Mouse (Mus musculus) lung, embryonic 16.5 days (tissue): ENCODE measurements at regions not wholly inside any gene's neighbourhood (a gene's known extent, or its start where the extent isn't known, plus 50 kb on each side); places are given as distances from the start of the nearest gene placed in this dataset.

Experiments used
- ATAC-seq: fragments of 200-750 bp; cut with Nextera tagmentation; 2 replicates; pipeline ENCODE4 v1.8.0; 2017; ENCODE audit warnings: low read depth, mild to moderate bottlenecking, moderate library complexity
- H3K27ac ChIP-seq: fragments of 300-500 bp; sonication (generic); 2 replicates; pipeline ENCODE4 v1.5.1; 2014; ENCODE audit warnings: mild to moderate bottlenecking, control low read depth, low read length
- H3K27me3 ChIP-seq: fragments of 300-500 bp; sonication (generic); 2 replicates; pipeline ENCODE4 v1.6.1; 2014; ENCODE audit warnings: low read depth, low read length, mixed read lengths; ENCODE audit not compliant: control insufficient read depth, insufficient read depth
- H3K36me3 ChIP-seq: fragments of 300-500 bp; sonication (generic); 2 replicates; pipeline ENCODE4 v1.6.1; 2014; ENCODE audit warnings: low read length; ENCODE audit not compliant: control insufficient read depth, insufficient read depth
- H3K4me1 ChIP-seq: fragments of 300-500 bp; sonication (generic); replicated peaks from 2 replicates; pipeline ENCODE4 v1.6.1; 2014; ENCODE audit warnings: low read length, mixed read lengths; ENCODE audit not compliant: control insufficient read depth, insufficient read depth
- H3K4me2 ChIP-seq: fragments of 300-500 bp; sonication (generic); 2 replicates; pipeline ENCODE4 v1.6.1; 2014; ENCODE audit warnings: low read depth, low read length, control low read depth
- H3K4me3 ChIP-seq: fragments of 300-500 bp; sonication (generic); 2 replicates; pipeline ENCODE4 v1.5.1; 2014; ENCODE audit warnings: mild to moderate bottlenecking, low read length, control low read depth
- H3K9ac ChIP-seq: fragments of 300-500 bp; sonication (generic); 2 replicates; pipeline ENCODE4 v1.6.1; 2014; ENCODE audit warnings: low read length, control low read depth
- H3K9me3 ChIP-seq: fragments of 300-500 bp; sonication (generic); 2 replicates; pipeline ENCODE4 v1.6.1; 2016; ENCODE audit warnings: low read length; ENCODE audit not compliant: control insufficient read depth
- WGBS: fragments of 180-500 bp; shearing (Covaris S2); extraction: QIAGEN DNeasy Blood & Tissue Kit; methylation state at CpG from one replicate; pipeline ENCODE4 v1.1.7; 2014; 5-methylcytosine and 5-hydroxymethylcytosine counted together

DNA sequence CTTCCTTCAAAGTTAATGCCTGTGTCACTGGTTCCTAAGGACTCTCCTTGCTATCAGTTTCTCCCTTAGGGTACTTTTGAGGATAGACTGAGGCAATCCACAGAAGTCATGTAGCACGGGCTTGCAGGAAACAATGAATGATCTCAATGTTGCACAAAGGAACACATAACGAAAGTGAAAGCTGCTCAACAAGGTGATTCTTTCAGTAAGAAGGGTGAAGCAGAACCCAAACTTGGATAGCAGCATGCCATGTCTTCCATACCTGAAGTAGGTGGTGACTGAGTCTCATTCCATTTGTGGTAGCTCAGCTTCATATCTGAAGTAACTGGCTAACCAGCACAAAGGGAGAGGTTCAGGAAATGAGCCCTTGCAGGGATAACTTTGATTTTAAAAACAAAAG is 325.7 kb downstream of the H2al1j start:
- ATAC-seq: no peak
- WGBS: 91% methylated on average over 2 of the region's 2 CpGs

DNA sequence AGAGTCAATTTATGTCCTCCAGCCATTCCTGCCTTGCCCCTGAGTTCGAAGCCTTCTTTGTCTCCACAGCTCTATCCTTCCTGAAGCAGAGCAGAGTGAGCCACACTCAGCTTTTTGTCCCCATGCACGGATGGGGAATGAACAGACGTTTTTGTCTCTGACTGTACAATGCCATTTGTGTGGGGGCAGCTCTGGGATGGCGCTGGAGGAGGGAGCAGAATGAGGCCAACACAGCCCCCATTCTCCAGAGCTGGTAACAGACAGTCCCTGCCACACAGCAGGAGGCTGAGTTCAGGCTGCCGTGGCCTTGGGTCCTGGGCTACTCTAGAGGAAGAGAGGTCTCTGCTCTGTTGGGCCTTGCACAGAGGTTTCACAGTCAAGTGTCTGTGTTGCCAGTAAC is 327.4 kb downstream of the H2al1j start:
- no peak for ATAC-seq
- WGBS: 75% methylated on average over 4 of the region's 5 CpGs

More for the DNA sequence above, 325.7 kb downstream of the H2al1j start:
- H3K4me2 ChIP-seq: no peak overlapping the region
- H3K9me3 ChIP-seq: no peaks in the 10 kb centered on the region
- no peak overlapping the region for H3K9ac ChIP-seq
- H3K4me3 ChIP-seq: no peak overlapping the region
- H3K4me1 ChIP-seq: 0 out of 2 replicates have a peak, but pooled peaks cover 2% of the 10 kb centered on the region
- no peaks in the 10 kb centered on the region for H3K27me3 ChIP-seq
- no peaks in the 10 kb centered on the region for H3K36me3 ChIP-seq
- no peak overlapping the region for H3K27ac ChIP-seq

DNA sequence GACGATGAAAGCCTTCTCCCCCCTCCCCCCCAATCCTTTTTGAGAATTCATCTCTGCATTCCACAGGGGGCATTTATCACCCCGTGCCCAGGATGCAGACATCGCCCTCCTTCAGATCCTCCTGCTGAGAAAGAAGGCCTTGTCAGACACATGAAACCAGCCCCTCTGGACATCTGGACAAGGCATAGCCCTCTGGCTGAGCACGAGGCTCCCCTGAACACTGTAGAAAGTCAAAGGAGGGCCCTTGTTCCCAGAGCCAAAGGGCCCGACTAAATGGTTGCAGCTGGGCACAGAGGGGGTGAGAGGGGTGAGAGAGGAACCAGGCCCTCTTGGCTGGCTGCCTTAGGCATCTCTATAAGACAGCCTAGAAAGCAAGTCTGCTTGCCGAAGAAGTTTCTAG is 327.8 kb downstream of the H2al1j start:
- H3K27me3 ChIP-seq: no peaks in the 10 kb centered on the region
- ATAC-seq: no peak

More for the DNA sequence above, 327.4 kb downstream of the H2al1j start:
- H3K27me3 ChIP-seq: no peaks in the 10 kb centered on the region
- H3K36me3 ChIP-seq: no peaks in the 10 kb centered on the region
- no peak overlapping the region for H3K4me2 ChIP-seq
- H3K27ac ChIP-seq: no peak overlapping the region
- 0 out of 2 replicates have a peak, but pooled peaks cover 2% of the 10 kb centered on the region for H3K4me1 ChIP-seq
- no peaks in the 10 kb centered on the region for H3K9me3 ChIP-seq
- no peak overlapping the region for H3K4me3 ChIP-seq
- H3K9ac ChIP-seq: no peak overlapping the region

DNA sequence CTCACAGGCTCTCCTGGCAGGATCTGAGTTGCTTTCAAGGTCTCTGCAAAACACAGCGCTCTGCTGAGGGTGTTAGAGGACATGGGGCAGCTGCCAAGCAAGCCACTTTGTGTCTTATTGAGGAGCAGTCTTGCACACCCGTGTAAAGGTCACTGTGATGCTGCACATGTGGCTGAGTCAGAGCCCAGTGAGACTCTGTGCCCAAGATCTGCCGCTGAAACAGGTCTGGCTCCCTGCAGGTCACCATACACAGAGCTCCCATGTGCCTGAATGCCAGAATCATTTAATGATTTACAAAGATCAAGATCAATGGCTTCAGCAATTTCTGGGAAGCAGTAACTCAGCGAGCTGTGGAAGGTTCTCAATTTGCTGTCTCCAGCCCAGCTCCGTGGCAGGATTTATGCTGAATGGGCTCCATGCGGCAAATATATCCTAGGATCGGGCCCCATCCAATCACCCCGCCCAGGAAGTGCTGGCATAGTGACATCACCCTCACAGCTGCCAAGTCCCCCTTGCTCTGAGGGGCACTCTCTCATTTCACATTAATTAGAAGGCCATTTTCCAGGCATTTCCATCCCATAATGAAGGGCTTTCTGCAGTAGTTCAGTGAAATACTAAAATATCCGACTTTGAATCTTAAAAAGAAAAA is 330.1 kb downstream of the H2al1j start:
- WGBS: 39% methylated on average over 9 of the region's 9 CpGs
- no peak overlapping the region for H3K4me3 ChIP-seq
- H3K4me1 ChIP-seq: 0 out of 2 replicates have a peak, but pooled peaks cover 2% of the 10 kb centered on the region
- H3K27ac ChIP-seq: no peak overlapping the region
- no peak overlapping the region for H3K9ac ChIP-seq
- no peak for ATAC-seq
- no peaks in the 10 kb centered on the region for H3K27me3 ChIP-seq
- no peak overlapping the region for H3K4me2 ChIP-seq
- no peaks in the 10 kb centered on the region for H3K36me3 ChIP-seq
- no peaks in the 10 kb centered on the region for H3K9me3 ChIP-seq

More for the DNA sequence above, 327.8 kb downstream of the H2al1j start:
- Histone ChIP-seq H3K4me2 (no peak overlapping the region), H3K27ac (no peak overlapping the region), H3K36me3 (no peaks in the 10 kb centered on the region), H3K4me1 (0 out of 2 replicates have a peak, but pooled peaks cover 2% of the 10 kb centered on the region), H3K9me3 (no peaks in the 10 kb centered on the region), H3K4me3 (no peak overlapping the region), H3K9ac (no peak overlapping the region)
- WGBS: 58% methylated on average over 6 of the region's 6 CpGs

DNA sequence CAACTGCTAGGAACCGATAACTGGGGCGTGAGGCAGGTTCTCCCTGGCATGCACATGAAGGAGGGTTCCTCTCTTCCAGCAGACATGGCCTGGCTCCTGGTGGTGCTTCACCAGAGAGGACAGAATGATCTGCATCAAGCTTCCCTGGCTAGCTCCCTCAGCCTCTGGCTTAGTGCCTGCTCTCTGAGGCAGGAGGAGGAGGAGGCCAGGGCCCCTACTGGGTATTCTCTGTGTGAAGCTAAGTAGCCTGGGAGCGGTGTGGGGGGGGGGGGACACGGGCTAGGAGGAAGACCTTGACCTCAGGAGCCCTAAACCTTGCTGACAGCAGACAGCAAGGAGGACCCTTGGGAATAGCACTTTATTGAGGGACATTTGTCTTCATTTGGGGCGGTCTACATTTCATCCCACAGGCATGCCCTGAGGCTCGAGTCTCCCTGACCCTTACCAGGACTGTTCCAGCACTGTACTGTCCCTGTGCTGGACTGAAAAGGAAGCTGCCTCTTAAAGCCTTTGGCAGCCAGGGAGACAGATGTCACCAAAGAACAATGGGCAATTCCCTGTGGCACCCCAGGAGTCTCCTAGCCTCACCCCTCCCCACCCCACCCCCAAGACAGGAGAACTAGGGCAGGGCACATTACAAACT is 335.7 kb downstream of the H2al1j start:
- Histone ChIP-seq H3K27me3 (peaks cover 7% of the 10 kb centered on the region), H3K9ac (peak overlapping the region; percentile 14; the same call in 1 of the 2 replicates), H3K4me2 (no peak overlapping the region), H3K4me1 (peaks cover 19% of the 10 kb centered on the region), H3K27ac (no peak overlapping the region), H3K36me3 (no peaks in the 10 kb centered on the region), H3K4me3 (no peak overlapping the region), H3K9me3 (no peaks in the 10 kb centered on the region)
- no peak for ATAC-seq
- whole genome bisulfite sequencing: 30% methylated on average over 5 of the region's 6 CpGs

DNA sequence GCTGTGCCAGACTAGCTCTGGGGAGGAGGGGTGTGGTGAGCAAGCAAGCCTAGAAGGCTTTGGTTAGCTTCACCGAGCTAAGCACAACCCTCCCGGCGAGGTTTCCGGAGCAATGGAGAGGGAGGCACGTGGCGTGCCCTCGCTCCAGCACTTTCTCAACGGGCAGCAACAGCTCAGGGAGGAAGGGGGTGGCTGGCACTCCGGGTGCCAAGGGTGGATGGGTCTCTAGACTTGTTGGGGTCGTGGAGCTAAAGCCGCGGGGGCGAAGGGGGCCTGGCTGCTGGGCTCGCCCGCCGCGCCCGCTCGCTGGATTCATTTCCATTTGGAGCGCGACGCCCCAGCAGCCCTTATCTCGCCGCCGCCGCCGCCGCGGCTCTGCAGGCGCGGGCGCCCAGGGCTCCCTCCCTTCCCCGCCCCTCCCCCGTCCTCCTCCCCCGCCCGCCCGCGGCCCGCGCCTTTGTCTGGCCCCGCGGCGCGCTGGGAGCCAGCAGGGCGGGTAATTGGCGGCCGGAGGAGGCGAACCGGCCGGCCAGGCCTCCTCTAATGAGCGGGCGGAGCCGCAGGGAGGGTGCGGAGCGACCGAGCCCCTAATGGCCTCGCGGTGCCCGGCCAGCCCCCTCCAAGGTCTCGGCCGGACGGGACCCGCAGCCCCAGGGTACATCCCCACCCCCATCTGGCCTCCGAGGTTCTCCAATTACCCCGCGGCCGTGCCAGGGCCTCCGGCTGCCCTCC is 336.9 kb downstream of the H2al1j start:
- Histone ChIP-seq H3K27ac (peak overlapping the region; percentile 93), H3K9ac (peak overlapping the region; percentile 84), H3K36me3 (no peaks in the 10 kb centered on the region), H3K27me3 (peaks cover 7% of the 10 kb centered on the region), H3K4me1 (peaks cover 19% of the 10 kb centered on the region), H3K4me2 (peak overlapping the region; percentile 63), H3K4me3 (peak overlapping the region; percentile 50), H3K9me3 (no peaks in the 10 kb centered on the region)
- 3% methylated on average over 15 of the region's 68 CpGs for WGBS
- ATAC-seq: peak; percentile 91

DNA sequence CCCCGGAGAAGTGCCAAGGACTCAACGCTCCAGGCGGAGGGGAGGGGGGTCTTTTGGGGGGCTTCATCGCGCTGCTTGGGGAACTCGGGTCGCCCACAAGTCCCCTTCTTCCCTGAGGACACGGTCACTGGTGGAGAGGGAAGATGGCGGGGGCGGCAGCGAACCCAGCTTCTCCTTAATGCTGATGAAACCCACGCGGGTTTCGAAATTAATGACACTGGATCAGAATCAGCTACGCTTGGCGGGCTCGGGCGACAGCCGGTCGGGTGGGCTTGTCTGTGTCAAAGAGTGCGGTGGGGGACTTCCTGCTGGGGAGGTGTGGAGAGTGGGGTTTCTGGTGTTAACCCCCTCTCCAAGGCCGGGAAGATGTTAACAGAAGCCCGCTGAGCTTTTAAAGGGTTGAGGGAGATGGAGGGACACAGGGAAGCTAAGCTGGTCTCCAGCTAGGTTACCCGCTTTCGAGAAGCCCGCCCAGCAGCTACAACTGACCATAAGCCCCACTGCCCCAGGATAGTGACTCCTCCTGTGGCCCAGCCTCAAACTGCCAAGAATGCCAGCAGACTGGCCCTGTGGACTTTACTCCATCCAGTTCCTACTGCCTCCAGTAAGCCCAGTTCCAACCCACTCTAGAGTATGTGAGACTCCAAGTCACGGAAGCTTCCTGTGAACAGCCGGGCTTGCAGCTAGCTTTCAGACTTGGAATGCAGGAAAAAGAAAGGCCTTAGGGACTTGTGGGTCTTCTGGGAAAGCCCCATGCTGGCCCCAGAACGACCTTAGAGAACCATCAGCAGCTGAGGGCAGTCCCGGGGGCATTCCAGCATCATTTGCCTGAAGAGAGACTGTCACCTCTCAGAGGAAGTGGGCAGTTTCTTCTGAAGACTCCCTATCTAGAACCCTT is 337.7 kb downstream of the H2al1j start:
- WGBS: 18% methylated on average over 30 of the region's 30 CpGs
- ATAC-seq: peak; percentile 12; the same call in 1 of the 2 replicates
- H3K27me3 ChIP-seq: peaks cover 7% of the 10 kb centered on the region

DNA sequence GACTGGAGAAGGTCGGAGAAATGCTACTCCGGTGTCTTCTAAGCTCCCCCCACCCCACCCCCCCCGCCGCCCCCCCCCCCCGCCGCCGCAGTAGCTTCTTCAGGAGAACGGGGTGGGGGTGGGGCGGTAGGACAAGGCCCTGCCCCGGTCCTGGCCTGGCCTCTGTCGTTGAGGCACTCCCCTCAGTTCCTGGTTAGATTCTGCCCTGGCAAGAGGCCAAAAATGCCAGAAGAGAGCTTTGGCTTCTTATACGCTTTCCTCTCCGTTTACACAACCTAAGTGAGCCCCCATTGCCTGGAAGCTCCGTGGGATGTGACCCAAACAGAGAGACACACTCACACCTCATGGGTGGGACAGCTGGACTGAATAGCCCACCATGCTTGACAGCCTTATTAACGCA is 338.9 kb downstream of the H2al1j start:
- WGBS: 8% methylated on average over 5 of the region's 15 CpGs
- Histone ChIP-seq H3K27ac (0 out of 2 replicates have a peak overlapping the region, but pooled peaks have one; percentile 6), H3K36me3 (no peaks in the 10 kb centered on the region), H3K4me2 (no peak overlapping the region), H3K4me1 (peaks cover 19% of the 10 kb centered on the region), H3K9ac (no peak overlapping the region), H3K27me3 (peaks cover 7% of the 10 kb centered on the region), H3K9me3 (no peaks in the 10 kb centered on the region), H3K4me3 (no peak overlapping the region)
- ATAC-seq: peak; percentile 16; the same call in 1 of the 2 replicates

More for the DNA sequence above, 337.7 kb downstream of the H2al1j start:
- peaks cover 19% of the 10 kb centered on the region for H3K4me1 ChIP-seq
- H3K9me3 ChIP-seq: no peaks in the 10 kb centered on the region
- peak overlapping the region; percentile 93 for H3K27ac ChIP-seq
- H3K9ac ChIP-seq: peak overlapping the region; percentile 84
- H3K4me2 ChIP-seq: peak overlapping the region; percentile 63
- H3K36me3 ChIP-seq: no peaks in the 10 kb centered on the region
- H3K4me3 ChIP-seq: peak overlapping the region; percentile 50
